Mouse (Mus musculus) kidney, postnatal 14 days (tissue): ENCODE data around the gene Adk.
A peak's percentile ranks its signal among the peaks of the same experiment; 100 is the strongest.

Source experiments
- DNase-seq: peaks from one replicate; pipeline ENCODE4 v3.0.0; 2022; ENCODE audit warnings: mixed read lengths

The Adk gene

DNA sequence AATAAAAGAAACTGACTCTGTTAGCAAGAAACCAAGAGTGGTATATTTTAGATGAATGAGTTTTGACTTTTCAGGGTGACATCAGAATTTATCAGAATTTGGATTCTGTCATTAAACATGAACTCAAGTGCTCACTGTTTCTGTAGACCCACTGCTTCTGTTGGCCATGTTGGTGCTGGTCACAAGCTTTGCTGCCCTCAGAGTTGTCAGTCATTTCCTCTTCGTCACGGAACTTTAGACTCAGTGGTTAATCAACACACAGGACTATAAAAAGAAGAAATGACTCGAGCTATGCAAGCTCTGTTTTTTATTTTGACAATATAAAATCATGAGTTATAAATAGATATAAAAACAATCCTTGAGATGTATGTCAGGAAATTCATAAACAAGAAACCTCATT lies 228.1 kb downstream of the Adk start:
- DNase-seq = no peak

- no peak for DNase-seq
Measured at GRCm38 (mm10) chr14:21281506-21281905, 229.1 kb downstream of the Adk start.

DNA sequence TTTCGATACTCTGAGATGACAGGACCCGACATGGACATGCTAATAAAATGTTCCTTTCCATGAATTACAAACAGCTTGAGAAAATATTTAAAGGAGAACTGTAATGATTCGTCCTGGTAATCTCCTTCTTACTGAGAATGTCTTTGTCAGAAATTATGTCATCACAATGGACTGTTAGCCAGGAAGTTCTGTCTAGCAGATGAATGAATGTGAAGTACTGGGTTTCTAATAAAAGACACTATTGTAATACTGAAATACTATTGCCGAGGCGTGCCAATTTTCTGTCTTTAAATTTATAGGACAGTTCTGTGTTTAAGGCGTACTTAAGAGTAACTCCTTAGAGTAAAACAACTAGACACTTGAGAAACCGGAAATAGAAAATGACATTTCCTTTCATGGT lies 231.7 kb downstream of the Adk start:
- DNase-seq = no peak

DNA sequence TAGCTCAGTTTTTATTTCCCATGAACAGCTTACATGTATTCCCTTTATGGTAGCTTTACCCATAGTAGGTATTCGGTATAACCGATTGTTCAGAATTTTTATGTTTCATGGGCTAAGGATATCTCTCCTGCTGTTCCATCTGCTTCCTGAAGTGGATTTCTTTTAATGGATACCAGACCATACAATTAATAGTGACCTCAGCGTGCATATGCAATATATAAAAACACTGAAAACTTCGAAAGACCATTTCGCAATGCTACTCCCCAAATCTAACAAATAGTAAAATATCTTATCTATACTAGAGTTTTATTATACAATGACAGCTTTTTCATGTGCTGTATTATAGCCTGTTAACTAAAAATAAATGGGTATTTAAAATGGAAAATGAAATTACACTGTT lies 232.5 kb downstream of the Adk start:
- no peak for DNase-seq

DNA sequence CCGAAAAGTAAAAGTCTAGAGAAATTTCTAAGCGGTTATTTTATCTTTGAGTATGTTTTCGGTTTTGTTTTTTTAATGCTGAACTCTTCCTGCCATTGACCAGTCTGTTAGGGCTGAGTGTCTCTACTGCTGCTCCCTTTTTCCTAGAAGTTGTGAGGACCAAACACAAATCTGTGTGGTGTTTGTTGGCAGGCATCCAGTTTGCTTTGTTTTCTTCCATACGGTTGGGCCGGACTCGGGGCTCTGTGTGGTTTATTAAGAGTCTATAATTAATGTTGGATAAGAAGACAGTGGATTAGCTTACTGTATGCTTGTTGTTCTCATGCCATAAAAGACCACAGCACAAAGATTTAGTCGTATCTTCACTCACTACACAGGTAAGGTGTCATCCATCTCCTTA lies 233.9 kb downstream of the Adk start:
- DNase-seq = peak; percentile 29

DNA sequence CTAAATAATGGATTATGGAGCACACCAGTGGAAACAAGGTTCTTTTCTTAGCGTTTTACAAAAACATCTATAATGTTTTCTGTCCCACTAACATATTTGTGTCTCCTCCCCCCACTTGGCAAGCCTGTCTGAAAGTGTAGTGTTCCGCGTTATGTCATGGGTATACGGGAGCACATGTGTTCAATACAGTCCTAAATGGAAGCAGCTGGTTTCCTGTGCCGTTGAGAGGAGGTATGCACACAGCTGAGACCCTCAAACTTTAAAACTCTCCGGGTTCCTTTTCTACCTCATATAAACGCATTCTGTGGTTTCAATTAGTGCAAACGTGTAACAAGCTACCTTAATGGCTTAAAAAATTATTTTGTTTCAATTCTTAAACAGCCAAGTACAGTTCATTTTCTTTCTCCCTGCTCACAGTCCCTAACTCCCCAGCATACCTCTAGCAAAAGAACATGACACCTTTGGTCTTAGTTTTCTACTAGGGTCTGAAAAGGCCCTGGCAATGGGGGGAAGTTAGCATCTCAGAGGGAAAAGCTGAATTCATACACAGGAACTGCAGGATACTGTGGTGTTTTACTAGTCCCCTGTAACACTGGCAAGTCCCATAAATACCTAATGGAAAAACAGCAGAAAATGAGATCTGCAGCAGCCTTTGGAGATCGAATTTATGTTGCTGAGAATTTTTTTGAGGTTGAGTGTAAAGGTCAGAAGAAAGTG lies 235.5 kb downstream of the Adk start:
- DNase-seq = no peak

GRCm38 (mm10) chr14:21299743-21300142 lies 247.4 kb downstream of the Adk start:
- DNase-seq = no peak

GRCm38 (mm10) chr14:21304815-21305214 lies 252.4 kb downstream of the Adk start:
- DNase-seq = no peak

DNA sequence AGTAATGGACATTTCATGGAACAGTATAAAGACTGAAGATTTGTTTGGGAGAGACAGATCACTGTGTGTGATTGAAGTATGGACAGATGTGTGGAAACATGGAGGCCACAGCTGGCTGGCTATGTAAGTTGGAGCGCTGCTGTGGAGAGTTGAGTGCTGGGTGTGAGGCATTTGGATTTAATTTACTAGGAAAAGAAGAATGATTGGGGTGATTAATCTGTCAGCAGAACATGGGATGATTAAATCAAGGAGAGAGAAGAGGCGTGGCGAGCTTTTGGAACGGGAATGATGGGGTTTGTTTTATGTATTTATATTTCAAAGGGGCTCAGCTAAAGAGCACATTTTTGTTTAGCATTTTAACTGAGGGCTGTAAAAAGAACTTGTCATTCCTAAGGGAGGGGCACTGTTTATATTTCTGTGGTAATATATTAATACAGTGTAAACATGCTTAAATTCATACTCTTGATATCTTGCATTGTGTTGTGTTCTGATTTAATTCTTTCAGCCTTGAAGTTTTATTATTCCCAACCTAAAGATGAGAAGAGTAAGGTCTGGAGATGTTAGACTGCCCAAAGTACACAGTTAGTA lies 256.1 kb downstream of the Adk start:
- DNase-seq = peak; percentile 17

- DNase-seq = no peak
Measured at GRCm38 (mm10) chr14:21310530-21310929, 258.2 kb downstream of the Adk start.

DNA sequence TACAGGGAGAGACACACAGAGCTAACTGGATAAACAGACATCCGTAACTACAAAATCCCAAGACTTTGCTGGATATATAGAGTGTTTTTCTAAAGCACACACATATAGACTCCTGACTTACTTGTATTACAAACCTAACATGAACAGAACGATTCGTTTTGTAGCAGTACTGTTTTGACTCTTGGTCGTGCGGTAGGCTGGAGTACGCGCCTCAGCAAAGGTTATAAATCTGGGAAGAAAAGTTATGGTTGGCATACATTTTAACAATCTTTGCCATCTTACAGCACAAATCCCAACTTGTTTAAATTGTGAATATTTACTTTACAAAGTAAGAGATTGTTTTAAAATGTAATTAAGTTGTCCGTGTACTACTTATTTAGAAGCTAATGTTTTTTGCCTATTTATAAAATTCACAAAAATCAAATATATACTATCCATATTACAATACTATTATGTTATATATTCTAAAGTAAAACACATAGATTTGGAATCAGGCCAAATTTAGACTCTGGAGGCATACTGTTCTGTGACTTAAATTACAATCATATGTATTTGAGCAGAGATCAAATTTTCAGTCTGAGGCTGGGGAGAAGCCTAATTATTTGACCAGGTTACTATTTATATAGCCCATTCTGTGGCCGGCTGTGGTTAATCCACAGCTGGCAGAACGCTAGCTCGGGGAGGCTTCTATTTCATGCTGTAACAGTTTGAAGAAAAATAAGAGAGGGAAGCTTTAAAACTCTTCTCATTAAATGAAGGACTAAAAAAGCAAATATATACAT lies 261.4 kb downstream of the Adk start:
- no peak for DNase-seq

DNA sequence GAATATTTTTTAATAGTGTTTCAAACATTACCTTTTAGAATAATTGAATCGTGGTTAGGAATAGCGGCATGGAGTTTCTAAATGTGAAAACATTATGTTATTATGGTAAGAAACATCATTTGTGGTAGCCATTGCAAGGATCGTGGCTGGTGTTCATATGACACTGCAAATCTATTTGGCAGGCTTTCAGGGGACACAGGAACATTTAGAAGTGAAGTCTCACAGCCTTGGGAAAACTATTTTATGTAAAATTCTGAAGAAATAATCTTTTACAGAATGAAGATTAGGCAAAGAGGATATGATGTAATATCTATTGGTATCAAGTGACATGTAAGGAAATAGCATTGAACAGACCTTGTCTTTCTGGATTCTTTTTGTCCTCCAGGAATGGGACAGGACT lies 262.1 kb downstream of the Adk start:
- DNase-seq = no peak

DNA sequence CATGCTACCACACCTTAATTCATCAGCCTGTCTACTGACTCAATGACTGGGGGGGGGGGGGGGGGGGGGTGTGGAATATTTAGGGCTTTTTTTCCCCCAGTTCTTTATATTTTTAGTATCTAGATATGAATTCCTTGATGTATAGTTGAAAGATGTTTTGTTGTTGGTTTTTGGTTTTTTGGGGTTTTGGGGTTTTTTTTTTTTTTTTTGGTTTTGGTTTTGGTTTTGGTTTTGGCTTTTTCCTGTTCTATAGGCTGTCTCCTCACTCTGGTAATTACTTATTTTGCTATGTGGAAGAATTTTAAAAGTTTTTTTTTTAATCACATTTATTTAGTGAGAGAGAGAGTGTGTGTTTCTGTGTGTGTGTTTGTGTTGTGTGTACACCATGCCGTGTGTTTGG lies 282.5 kb downstream of the Adk start:
- DNase-seq = no peak

- no peak for DNase-seq
Measured at GRCm38 (mm10) chr14:21335691-21336314, 283.4 kb downstream of the Adk start.

DNA sequence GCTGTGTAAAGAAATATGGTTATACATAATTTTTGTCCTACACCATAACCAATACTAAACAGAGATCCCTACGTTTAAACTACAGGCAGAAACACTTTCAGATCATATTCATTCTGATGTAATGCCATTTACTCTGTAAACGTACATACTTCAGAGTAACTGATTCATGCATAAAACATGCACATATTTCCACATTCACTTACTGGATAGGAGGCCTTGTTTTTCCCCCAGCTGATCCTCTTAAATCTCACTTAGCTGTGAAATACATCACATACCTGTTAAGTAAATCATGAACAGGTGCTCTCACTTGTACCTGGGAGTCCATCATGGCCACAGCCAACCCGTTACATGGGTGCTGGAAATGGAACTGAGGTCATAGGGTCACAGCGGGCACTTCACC lies 285.6 kb downstream of the Adk start:
- no peak for DNase-seq

GRCm38 (mm10) chr14:21341195-21341594 lies 288.8 kb downstream of the Adk start:
- no peak for DNase-seq

- no peak for DNase-seq
Measured at GRCm38 (mm10) chr14:21342984-21343383, 290.6 kb downstream of the Adk start.

- DNase-seq = no peak
Measured at GRCm38 (mm10) chr14:21344896-21345295, 292.5 kb downstream of the Adk start.

DNA sequence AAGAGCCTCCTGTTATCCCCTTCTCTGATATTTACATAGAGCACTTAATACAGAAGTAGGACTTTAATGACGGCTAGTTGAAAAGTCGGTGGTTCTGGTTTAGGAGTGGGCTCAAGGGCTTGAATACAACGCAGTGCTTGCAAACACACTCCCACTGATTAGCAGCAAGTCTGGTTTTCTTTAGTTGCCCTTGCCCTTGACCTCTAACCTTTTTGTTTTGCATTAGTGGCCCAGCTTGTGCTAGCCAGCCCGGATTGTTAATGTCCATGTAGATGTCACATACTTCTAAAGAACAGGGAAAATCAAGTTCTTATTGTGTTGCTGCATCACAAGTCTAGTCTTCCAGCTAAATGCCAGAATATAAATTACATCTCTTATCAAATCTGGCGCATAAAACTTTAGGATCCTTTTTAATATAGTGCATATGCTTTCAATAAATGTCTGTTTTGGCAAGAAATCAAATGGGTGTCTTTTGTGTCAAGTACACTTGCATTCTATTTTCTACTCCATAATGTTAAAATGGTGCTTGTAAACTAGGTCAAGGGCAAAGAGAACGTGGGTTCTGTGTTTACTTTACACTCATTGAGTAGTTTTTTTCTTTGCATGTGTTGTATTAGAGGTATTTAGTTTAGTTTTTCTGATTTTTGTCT lies 296.4 kb downstream of the Adk start:
- DNase-seq = no peak

GRCm38 (mm10) chr14:21351646-21352045 lies 299.3 kb downstream of the Adk start:
- DNase-seq = no peak

DNA sequence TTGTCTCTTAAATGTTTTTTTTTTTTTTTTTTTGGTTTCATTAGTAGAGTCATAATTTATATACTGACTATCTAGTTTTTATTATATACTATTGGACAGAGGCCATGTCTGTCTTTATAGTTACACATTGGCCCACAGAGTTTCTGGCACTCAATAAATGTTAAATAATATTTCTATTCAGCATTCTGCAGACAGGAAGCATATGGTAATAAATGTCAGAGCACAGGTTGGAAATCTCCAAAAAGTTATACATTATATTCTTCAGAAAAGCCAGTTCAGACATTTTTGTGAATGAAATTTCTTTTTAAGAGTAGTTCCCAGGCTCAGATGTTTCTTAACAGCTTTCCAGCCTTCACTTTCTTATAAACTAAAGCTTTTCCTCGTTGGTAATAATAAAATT lies 303.9 kb downstream of the Adk start:
- no peak for DNase-seq

DNA sequence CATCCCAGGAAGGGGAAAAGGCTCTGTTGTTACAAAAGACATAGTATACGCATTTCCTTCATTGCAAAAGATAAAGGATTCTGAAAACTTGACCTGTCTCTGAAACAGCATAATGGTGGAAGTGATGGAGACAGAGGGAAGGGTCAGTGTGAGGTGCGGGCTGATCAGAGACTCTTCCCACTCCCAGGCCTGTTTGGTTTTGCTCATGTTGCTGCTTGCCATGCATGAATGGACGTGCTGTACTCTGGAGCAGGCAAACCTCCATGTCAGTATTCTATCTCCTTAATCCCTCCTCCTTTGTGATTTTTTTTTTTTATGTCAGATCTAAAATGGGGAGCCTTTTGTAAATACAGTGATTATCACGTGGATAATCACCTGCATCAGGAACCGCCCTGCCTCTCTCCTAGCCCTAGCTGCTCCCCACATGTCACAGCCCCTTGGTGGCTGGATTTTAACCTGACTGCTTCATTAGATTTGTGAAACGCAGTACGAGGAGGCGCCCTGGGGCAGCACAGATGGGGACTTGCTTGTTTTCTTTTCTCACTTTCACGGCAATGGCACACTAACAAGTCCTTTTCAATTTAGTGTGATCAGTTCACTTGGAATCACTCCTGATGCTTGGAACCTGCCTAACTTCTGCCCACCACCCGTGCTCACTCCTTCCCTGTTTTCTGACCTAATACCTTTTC lies 307.0 kb downstream of the Adk start:
- DNase-seq = no peak
